Mouse (Mus musculus): ENCODE measurements around the gene Terb2. TPM values are rescaled to one million over a fixed set of nuclear protein-coding genes. Genes with fewer than 3 reads are reported as not detected.

The Terb2 gene
- polyA plus RNA-seq, 1 experiment from 2014 or later: not detected

GRCm38 (mm10) chr2:122152850-122153249 is 33.2 kb upstream of the Terb2 start:
- peaks cover 38% of the 10 kb centered on the region for H3K4me1 ChIP-seq (ENCODE audit: insufficient read depth)

DNA sequence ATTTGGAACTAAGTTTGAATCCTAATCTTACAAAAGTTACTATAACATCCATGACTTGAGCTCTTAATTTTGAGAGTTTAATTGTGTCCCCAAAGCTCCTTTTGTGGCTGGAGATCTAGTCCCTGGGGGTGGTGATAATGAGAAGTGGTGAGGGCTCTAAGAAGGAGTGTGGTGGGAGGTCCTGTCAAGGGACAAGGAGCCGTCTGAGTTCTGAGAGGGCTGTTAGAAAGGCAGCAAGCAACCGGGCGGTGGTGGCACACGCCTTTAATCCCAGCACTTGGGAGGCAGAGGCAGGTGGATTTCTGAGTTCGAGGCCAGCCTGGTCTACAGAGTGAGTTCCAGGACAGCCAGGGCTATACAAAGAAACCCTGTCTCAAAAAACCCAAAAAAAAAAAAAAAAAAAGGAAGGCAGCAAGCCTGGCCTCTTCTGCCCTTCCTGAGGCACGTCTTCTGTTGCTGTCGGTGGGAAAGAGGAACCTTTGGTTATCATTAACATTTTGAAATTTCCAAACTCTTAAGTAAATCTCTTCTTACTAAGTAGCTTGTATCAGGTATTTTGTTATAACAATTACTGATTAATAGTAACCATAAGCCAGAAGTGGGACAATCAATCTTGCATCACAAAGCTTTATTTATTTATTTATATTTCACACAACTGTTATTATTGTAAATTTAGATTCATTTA is 32.2 kb upstream of the Terb2 start:
- ATAC-seq (no peak), DNase-seq (no peak)
- Histone ChIP-seq H3K4me2 (ENCODE audit: low read depth, low read length) (no peak overlapping the region), H3K36me3 (replicated peaks; ENCODE audit: insufficient read depth, low read length) (peaks cover 44% of the 10 kb centered on the region), H3K27ac (ENCODE audit: low read depth) (0 out of 2 replicates have a peak overlapping the region, but pooled peaks have one; percentile 42), H3K4me1 (ENCODE audit: insufficient read depth) (peaks cover 38% of the 10 kb centered on the region), H3K9ac (replicated peaks) (no peak overlapping the region), H3K27me3 (ENCODE audit: insufficient read depth, low read length) (no peaks in the 10 kb centered on the region), H3K9me3 (ENCODE audit: low read length) (no peaks in the 10 kb centered on the region), H3K4me3 (ENCODE audit: low read depth, low read length) (no peak overlapping the region)
- TF ChIP-seq CTCF (IDR thresholded peaks at IDR 0.05; ENCODE audit: low read depth) (no peak), EP300 (IDR thresholded peaks at IDR 0.05; ENCODE audit: low read depth) (no peak)
- 57% methylated on average over 6 of the region's 7 CpGs for WGBS (ENCODE audit: insufficient replicate concordance)

More at GRCm38 (mm10) chr2:122152850-122153249, 33.2 kb upstream of the Terb2 start:
- Histone ChIP-seq H3K4me3 (ENCODE audit: low read depth, low read length) (no peak overlapping the region), H3K36me3 (replicated peaks; ENCODE audit: insufficient read depth, low read length) (peaks cover 44% of the 10 kb centered on the region), H3K4me2 (ENCODE audit: low read depth, low read length) (no peak overlapping the region), H3K27ac (ENCODE audit: low read depth) (0 out of 2 replicates have a peak overlapping the region, but pooled peaks have one; percentile 17), H3K27me3 (ENCODE audit: insufficient read depth, low read length) (no peaks in the 10 kb centered on the region), H3K9ac (replicated peaks) (no peak overlapping the region), H3K9me3 (ENCODE audit: low read length) (no peaks in the 10 kb centered on the region)
- no peak for TF ChIP-seq CTCF (IDR thresholded peaks at IDR 0.05; ENCODE audit: low read depth)
- no peak for TF ChIP-seq EP300 (IDR thresholded peaks at IDR 0.05; ENCODE audit: low read depth)
- WGBS (ENCODE audit: insufficient replicate concordance): 63% methylated on average over 3 of the region's 3 CpGs
- ATAC-seq (no peak), DNase-seq (no peak)

- peaks cover 34% of the 10 kb centered on the region for H3K4me1 ChIP-seq (ENCODE audit: insufficient read depth)
- H3K9ac ChIP-seq (replicated peaks): no peak overlapping the region
- H3K36me3 ChIP-seq (replicated peaks; ENCODE audit: insufficient read depth, low read length): peaks cover 44% of the 10 kb centered on the region
- ATAC-seq (no peak), DNase-seq (no peak)
- H3K27me3 ChIP-seq (ENCODE audit: insufficient read depth, low read length): no peaks in the 10 kb centered on the region
- H3K4me2 ChIP-seq (ENCODE audit: low read depth, low read length): no peak overlapping the region
- H3K4me3 ChIP-seq (ENCODE audit: low read depth, low read length): no peak overlapping the region
- WGBS (ENCODE audit: insufficient replicate concordance): 83% methylated on average over 2 of the region's 2 CpGs
- H3K27ac ChIP-seq (ENCODE audit: low read depth): 0 out of 2 replicates have a peak overlapping the region, but pooled peaks have one; percentile 11
- TF ChIP-seq EP300 (IDR thresholded peaks at IDR 0.05; ENCODE audit: low read depth): no peak
- TF ChIP-seq CTCF (IDR thresholded peaks at IDR 0.05; ENCODE audit: low read depth): no peak
- H3K9me3 ChIP-seq (ENCODE audit: low read length): no peaks in the 10 kb centered on the region
Observed at GRCm38 (mm10) chr2:122154479-122154878, 31.6 kb upstream of the Terb2 start.

- H3K4me3 ChIP-seq (ENCODE audit: low read depth, low read length): no peak overlapping the region
- H3K9ac ChIP-seq (replicated peaks): no peak overlapping the region
- WGBS (ENCODE audit: insufficient replicate concordance): 56% methylated on average over 2 of the region's 2 CpGs
- TF ChIP-seq EP300 (IDR thresholded peaks at IDR 0.05; ENCODE audit: low read depth) (no peak), CTCF (IDR thresholded peaks at IDR 0.05; ENCODE audit: low read depth) (no peak)
- peak overlapping the region; percentile 62 for H3K27ac ChIP-seq (ENCODE audit: low read depth)
- H3K9me3 ChIP-seq (ENCODE audit: low read length): no peaks in the 10 kb centered on the region
- H3K27me3 ChIP-seq (ENCODE audit: insufficient read depth, low read length): no peaks in the 10 kb centered on the region
- DNase-seq (no peak), ATAC-seq (no peak)
- peaks cover 28% of the 10 kb centered on the region for H3K4me1 ChIP-seq (ENCODE audit: insufficient read depth)
- no peak overlapping the region for H3K4me2 ChIP-seq (ENCODE audit: low read depth, low read length)
- H3K36me3 ChIP-seq (replicated peaks; ENCODE audit: insufficient read depth, low read length): peaks cover 38% of the 10 kb centered on the region
Observed at GRCm38 (mm10) chr2:122155292-122155691, 30.8 kb upstream of the Terb2 start.

DNA sequence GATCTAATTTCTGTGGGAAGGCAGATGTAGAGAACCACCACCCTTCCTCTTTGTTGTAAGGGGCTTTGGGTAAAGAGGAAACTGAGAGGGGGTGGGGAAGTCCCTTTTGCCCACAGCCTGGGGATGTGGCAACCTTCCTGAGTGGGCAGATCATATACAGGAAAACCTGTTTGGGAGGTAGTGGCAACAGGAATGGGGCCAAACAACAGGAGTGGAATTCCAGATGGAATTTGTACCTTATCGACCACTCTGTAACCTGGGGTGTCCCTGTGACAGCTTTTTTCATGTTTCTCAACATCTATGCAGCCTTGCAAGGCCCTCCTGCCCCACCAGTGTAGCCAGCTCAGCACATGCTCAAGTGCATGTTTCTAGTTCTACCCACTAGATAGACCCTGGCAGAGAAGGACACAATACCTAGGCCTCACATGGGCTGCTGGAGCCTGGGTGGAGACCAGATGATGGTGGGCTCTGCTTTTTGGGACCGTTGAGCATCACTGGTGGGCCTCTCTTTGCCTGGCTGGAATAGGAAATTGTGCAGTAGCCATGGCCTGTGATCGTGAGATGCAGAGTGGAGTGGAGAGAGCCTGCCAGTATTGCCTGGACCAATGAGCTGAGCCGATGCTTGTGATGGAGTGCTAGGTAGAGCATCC is 29.9 kb upstream of the Terb2 start:
- WGBS (ENCODE audit: insufficient replicate concordance): 50% methylated on average over 4 of the region's 4 CpGs
- peaks cover 19% of the 10 kb centered on the region for H3K4me1 ChIP-seq (ENCODE audit: insufficient read depth)
- peaks cover 29% of the 10 kb centered on the region for H3K36me3 ChIP-seq (replicated peaks; ENCODE audit: insufficient read depth, low read length)
- H3K4me2 ChIP-seq (ENCODE audit: low read depth, low read length): peak overlapping the region; percentile 16; the same call in 1 of the 2 replicates
- TF ChIP-seq EP300 (IDR thresholded peaks at IDR 0.05; ENCODE audit: low read depth) (peak; percentile 58; the same call in 1 of the 2 replicates), CTCF (IDR thresholded peaks at IDR 0.05; ENCODE audit: low read depth) (no peak)
- no peaks in the 10 kb centered on the region for H3K27me3 ChIP-seq (ENCODE audit: insufficient read depth, low read length)
- DNase-seq: peak; percentile 60
- ATAC-seq: peak; percentile 89
- H3K9me3 ChIP-seq (ENCODE audit: low read length): no peaks in the 10 kb centered on the region
- H3K4me3 ChIP-seq (ENCODE audit: low read depth, low read length): no peak overlapping the region
- peak overlapping the region; percentile 62 for H3K27ac ChIP-seq (ENCODE audit: low read depth)
- no peak overlapping the region for H3K9ac ChIP-seq (replicated peaks)

DNA sequence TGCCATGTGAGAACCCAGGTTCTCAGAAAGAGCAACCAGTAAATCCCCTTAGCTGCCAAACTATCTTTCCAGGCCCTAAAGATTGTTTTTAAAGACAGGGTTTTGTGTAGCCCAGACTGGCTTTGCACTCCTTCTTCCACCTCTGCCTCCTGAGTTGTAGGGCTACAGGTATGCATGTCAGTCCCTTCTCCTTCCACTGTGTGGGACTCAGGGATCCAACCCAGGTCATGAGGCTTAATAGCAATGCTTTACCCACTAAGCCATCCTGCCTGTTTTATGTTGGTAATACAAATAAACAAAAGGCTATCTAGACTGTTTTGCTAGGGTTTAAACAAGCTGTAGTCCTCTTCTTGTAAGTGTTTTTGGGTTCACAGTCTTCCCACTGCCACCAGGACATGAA is 28.5 kb upstream of the Terb2 start:
- Histone ChIP-seq H3K4me1 (ENCODE audit: insufficient read depth) (peaks cover 12% of the 10 kb centered on the region), H3K9ac (replicated peaks) (no peak overlapping the region), H3K27me3 (ENCODE audit: insufficient read depth, low read length) (no peaks in the 10 kb centered on the region), H3K36me3 (replicated peaks; ENCODE audit: insufficient read depth, low read length) (peaks cover 16% of the 10 kb centered on the region), H3K4me2 (ENCODE audit: low read depth, low read length) (no peak overlapping the region), H3K9me3 (ENCODE audit: low read length) (no peaks in the 10 kb centered on the region), H3K4me3 (ENCODE audit: low read depth, low read length) (no peak overlapping the region), H3K27ac (ENCODE audit: low read depth) (no peak overlapping the region)
- ATAC-seq: no peak
- TF ChIP-seq EP300 (IDR thresholded peaks at IDR 0.05; ENCODE audit: low read depth) (no peak), CTCF (IDR thresholded peaks at IDR 0.05; ENCODE audit: low read depth) (no peak)
- DNase-seq: no peak

Measured in liver, postnatal 0 days (tissue).